ENCODE assay signal across 8 mouse cellular contexts in the genomic region with DNA sequence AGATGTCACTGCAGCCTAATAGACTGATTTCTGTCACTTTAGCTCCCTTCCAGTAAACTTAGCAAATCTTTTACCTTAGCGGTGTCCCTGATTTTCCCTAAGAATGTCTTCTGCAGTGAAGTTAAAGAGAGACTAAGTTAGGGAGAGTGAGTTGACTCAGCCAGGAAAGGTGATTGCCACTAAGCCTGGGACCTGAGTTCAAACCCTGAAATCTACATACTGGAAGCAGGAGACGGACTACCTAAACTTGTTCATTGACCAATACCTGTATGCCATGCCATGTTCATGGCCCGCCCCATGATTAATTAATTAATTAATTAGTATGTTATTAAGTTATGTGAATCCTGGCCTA. TPM values are rescaled to one million over a fixed set of nuclear protein-coding genes. Genes with fewer than 3 reads are reported as not detected.
DNase-seq lines count a peak whose midpoint lies in the region; ATAC-seq lines count a peak whose summit lies in the region.

No protein-coding gene starts in this region.

- H3K4me2 ChIP-seq in embryonic facial prominence, embryonic 11.5 days (ENCODE audit: low read depth, low read length): no peak overlapping the region
- no peak overlapping the region for H3K4me2 ChIP-seq in hindbrain, embryonic 15.5 days
- H3K4me2 ChIP-seq in midbrain, embryonic 15.5 days: no peak overlapping the region

- no peak overlapping the region for H3K4me3 ChIP-seq in embryonic facial prominence, embryonic 11.5 days (ENCODE audit: low read depth, low read length)
- H3K4me3 ChIP-seq in embryonic facial prominence, embryonic 10.5 days: no peak overlapping the region
- no peak overlapping the region for H3K4me3 ChIP-seq in hindbrain, embryonic 15.5 days
- H3K4me3 ChIP-seq in midbrain, embryonic 15.5 days: no peak overlapping the region

- H3K9me3 ChIP-seq in embryonic facial prominence, embryonic 11.5 days (replicated peaks; ENCODE audit: control insufficient read depth, low read length): no peaks in the 10 kb centered on the region
- no peaks in the 10 kb centered on the region for H3K9me3 ChIP-seq in embryonic facial prominence, embryonic 10.5 days
- H3K9me3 ChIP-seq in hindbrain, embryonic 15.5 days: no peaks in the 10 kb centered on the region
- H3K9me3 ChIP-seq in midbrain, embryonic 15.5 days: no peaks in the 10 kb centered on the region

- no peak overlapping the region for H3K27ac ChIP-seq in embryonic facial prominence, embryonic 11.5 days (replicated peaks; ENCODE audit: low read depth, low read length)
- no peak overlapping the region for H3K27ac ChIP-seq in embryonic facial prominence, embryonic 10.5 days (replicated peaks)
- H3K27ac ChIP-seq in hindbrain, embryonic 15.5 days (replicated peaks): no peak overlapping the region
- H3K27ac ChIP-seq in midbrain, embryonic 15.5 days: no peak overlapping the region

- peak; percentile 85 for DNase-seq in embryonic facial prominence, embryonic 11.5 days (ENCODE audit: low spot score)
- no peak for DNase-seq in embryonic facial prominence, embryonic 10.5 days (ENCODE audit: low spot score)
- peak; percentile 42 for DNase-seq in thymus, postnatal 0 days (ENCODE audit: low spot score)
- no peak for DNase-seq in thymus, postnatal 36 days
- no peak for DNase-seq in natural killer cell, adult 2 months (ENCODE audit: low spot score in 2 of 2)

- no peaks in the 10 kb centered on the region for H3K27me3 ChIP-seq in embryonic facial prominence, embryonic 11.5 days (ENCODE audit: control insufficient read depth, insufficient read depth, low read length)
- no peaks in the 10 kb centered on the region for H3K27me3 ChIP-seq in embryonic facial prominence, embryonic 10.5 days (replicated peaks; ENCODE audit: low read depth, poor library complexity, severe bottlenecking)
- no peaks in the 10 kb centered on the region for H3K27me3 ChIP-seq in hindbrain, embryonic 15.5 days
- no peaks in the 10 kb centered on the region; the same call in 1 of the 2 replicates for H3K27me3 ChIP-seq in midbrain, embryonic 15.5 days (replicated peaks)

- no peaks in the 10 kb centered on the region for H3K4me1 ChIP-seq in embryonic facial prominence, embryonic 11.5 days (ENCODE audit: control insufficient read depth, insufficient read depth, low read length)
- H3K4me1 ChIP-seq in embryonic facial prominence, embryonic 10.5 days: no peaks in the 10 kb centered on the region
- H3K4me1 ChIP-seq in hindbrain, embryonic 15.5 days (replicated peaks): no peaks in the 10 kb centered on the region
- no peaks in the 10 kb centered on the region for H3K4me1 ChIP-seq in midbrain, embryonic 15.5 days

- WGBS in embryonic facial prominence, embryonic 11.5 days: 57% methylated on average over 3 of the region's 3 CpGs
- WGBS in embryonic facial prominence, embryonic 10.5 days: 58% methylated on average over 3 of the region's 3 CpGs
- WGBS in hindbrain, embryonic 15.5 days: 59% methylated on average over 3 of the region's 3 CpGs
- 60% methylated on average over 3 of the region's 3 CpGs for WGBS in midbrain, embryonic 15.5 days

- H3K36me3 ChIP-seq in embryonic facial prominence, embryonic 11.5 days (replicated peaks; ENCODE audit: control insufficient read depth, insufficient read depth, low read depth, low read length): no peaks in the 10 kb centered on the region
- no peaks in the 10 kb centered on the region for H3K36me3 ChIP-seq in embryonic facial prominence, embryonic 10.5 days (replicated peaks)
- H3K36me3 ChIP-seq in hindbrain, embryonic 15.5 days: no peaks in the 10 kb centered on the region
- H3K36me3 ChIP-seq in midbrain, embryonic 15.5 days (replicated peaks): no peaks in the 10 kb centered on the region

- ATAC-seq in embryonic facial prominence, embryonic 11.5 days (replicated peaks; ENCODE audit: insufficient number of reproducible peaks, low FRiP score, low TSS enrichment, low read depth): no peak
- ATAC-seq in hindbrain, embryonic 15.5 days (ENCODE audit: low FRiP score, low read depth): peak; percentile 56
- peak; percentile 67; the same call in 1 of the 2 replicates for ATAC-seq in midbrain, embryonic 15.5 days (replicated peaks)
- no peak for ATAC-seq in inflammation-experienced regulatory T-cells, adult 6 months

- no peak overlapping the region for H3K9ac ChIP-seq in embryonic facial prominence, embryonic 11.5 days (replicated peaks; ENCODE audit: low read length)
- H3K9ac ChIP-seq in hindbrain, embryonic 15.5 days: no peak overlapping the region
- H3K9ac ChIP-seq in midbrain, embryonic 15.5 days: no peak overlapping the region

RNA-seq across cellular contexts. Expression of a gene that starts 26.6 kb away (rescaled TPM):
- polyA plus RNA-seq in embryonic facial prominence, embryonic 11.5 days (2014; fragmentation: Nextera tagmentation; extraction: Ambion mirVana): 24.0 and 24.5 TPM in 2 replicates
- 17.4 and 17.9 TPM in 2 replicates for polyA plus RNA-seq in embryonic facial prominence, embryonic 10.5 days (2016; fragmentation: Nextera tagmentation; extraction: Ambion mirVana)
- 11.2 and 13.3 TPM in 2 replicates for polyA plus RNA-seq in thymus, postnatal 0 days (2015; fragmentation: Nextera tagmentation; extraction: Ambion mirVana)
- polyA plus RNA-seq in hindbrain, embryonic 15.5 days (2015; fragmentation: Nextera tagmentation; extraction: Ambion mirVana): 35.1 and 35.6 TPM in 2 replicates
- 24.0 and 25.8 TPM in 2 replicates for polyA plus RNA-seq in midbrain, embryonic 15.5 days (2015; fragmentation: Nextera tagmentation; extraction: Ambion mirVana)
- 1 to 10 TPM; 6.7 to 9.3 (median 7.4) TPM for polyA plus RNA-seq in inflammation-experienced regulatory T-cells, adult 6 months (2017; shearing (Covaris generic))

RNA-seq across cellular contexts. Expression of a gene that starts 26.6 kb away (rescaled TPM):
- polyA plus RNA-seq in embryonic facial prominence, embryonic 11.5 days (2014; fragmentation: Nextera tagmentation; extraction: Ambion mirVana): 31.7 and 35.8 TPM in 2 replicates
- 24.6 and 28.8 TPM in 2 replicates for polyA plus RNA-seq in embryonic facial prominence, embryonic 10.5 days (2016; fragmentation: Nextera tagmentation; extraction: Ambion mirVana)
- 29.4 and 30.0 TPM in 2 replicates for polyA plus RNA-seq in thymus, postnatal 0 days (2015; fragmentation: Nextera tagmentation; extraction: Ambion mirVana)
- polyA plus RNA-seq in hindbrain, embryonic 15.5 days (2015; fragmentation: Nextera tagmentation; extraction: Ambion mirVana): 16.7 and 21.0 TPM in 2 replicates
- 16.1 and 16.8 TPM in 2 replicates for polyA plus RNA-seq in midbrain, embryonic 15.5 days (2015; fragmentation: Nextera tagmentation; extraction: Ambion mirVana)
- polyA plus RNA-seq in inflammation-experienced regulatory T-cells, adult 6 months (2017; shearing (Covaris generic)): 10 to 100 TPM; 40.9 to 48.9 (median 43.2) TPM

Comparison
In these comparisons a context has a peak if more than half of its experiments do, and no peak if none do; other contexts are left out.
1. DNase-seq: peak in embryonic facial prominence, embryonic 11.5 days (single experiment) and thymus, postnatal 0 days (single experiment); none in embryonic facial prominence, embryonic 10.5 days (single experiment), thymus, postnatal 36 days (0 of 2) and natural killer cell, adult 2 months (0 of 2).
2. ATAC-seq: peak in hindbrain, embryonic 15.5 days (single experiment) and midbrain, embryonic 15.5 days (single experiment); none in embryonic facial prominence, embryonic 11.5 days (single experiment) and inflammation-experienced regulatory T-cells, adult 6 months (single experiment).